Mouse (Mus musculus): ENCODE measurements around the gene Mgat4b.

The Mgat4b gene

GRCm38 (mm10) chr11:50201590-50201989 lies 9.1 kb upstream of the Mgat4b start:
- no peak for DNase-seq

GRCm38 (mm10) chr11:50203302-50203827 lies 7.3 kb upstream of the Mgat4b start:
- DNase-seq, result peak; percentile 91

- peak; percentile 94 for DNase-seq
Observed at GRCm38 (mm10) chr11:50205434-50205833, 5.3 kb upstream of the Mgat4b start.

GRCm38 (mm10) chr11:50206037-50206436 lies 4.7 kb upstream of the Mgat4b start:
- DNase-seq, result peak; percentile 90

- no peak for DNase-seq
Observed at GRCm38 (mm10) chr11:50207344-50207743, 3.3 kb upstream of the Mgat4b start.

GRCm38 (mm10) chr11:50208039-50208438 lies 2.7 kb upstream of the Mgat4b start:
- DNase-seq, result peak; percentile 89

- peak; percentile 100 for DNase-seq
Observed at GRCm38 (mm10) chr11:50210101-50210504, 587 bp upstream of the Mgat4b start.

GRCm38 (mm10) chr11:50211322-50212059 lies 801 bp downstream of the Mgat4b start:
- no peak for DNase-seq

GRCm38 (mm10) chr11:50212060-50212739 lies 1.5 kb downstream of the Mgat4b start:
- DNase-seq, result peak; percentile 93

- DNase-seq, result peak; percentile 100
Observed at GRCm38 (mm10) chr11:50212848-50213758, 2.4 kb downstream of the Mgat4b start.

GRCm38 (mm10) chr11:50214631-50215030 lies 3.9 kb downstream of the Mgat4b start:
- peak; percentile 91 for DNase-seq

GRCm38 (mm10) chr11:50215633-50216032 lies 4.9 kb downstream of the Mgat4b start:
- DNase-seq, result peak; percentile 91

- DNase-seq, result no peak
Observed at GRCm38 (mm10) chr11:50216724-50217366, 6.2 kb downstream of the Mgat4b start.

GRCm38 (mm10) chr11:50217811-50218210 lies 7.1 kb downstream of the Mgat4b start:
- DNase-seq, result peak; percentile 93

GRCm38 (mm10) chr11:50219833-50220232 lies 9.1 kb downstream of the Mgat4b start:
- DNase-seq, result peak; percentile 90

GRCm38 (mm10) chr11:50222559-50223276 lies 12.0 kb downstream of the Mgat4b start:
- DNase-seq, result peak; percentile 87

GRCm38 (mm10) chr11:50223783-50224662 lies 13.3 kb downstream of the Mgat4b start:
- DNase-seq, result peak; percentile 88

- DNase-seq, result peak; percentile 99
Observed at GRCm38 (mm10) chr11:50224671-50225530, 14.2 kb downstream of the Mgat4b start.

GRCm38 (mm10) chr11:50225611-50226378 lies 15.1 kb downstream of the Mgat4b start:
- peak; percentile 97 for DNase-seq

All from heart, adult 11 months (tissue).